Comparison of ENCODE assay signal across 16 mouse cellular contexts in genomic region chr12:80858307-80858706, GRCm38 (mm10).
DNase-seq lines count a peak whose midpoint lies in the region; ATAC-seq lines count a peak whose summit lies in the region.
"Had no signal": no experiment of that assay in that cellular context is flagged by ENCODE, and none has a peak within 500 bp of the region (broad histone marks: within the 10 kb centered on the region; RNA-seq: fewer than 3 reads in every experiment).

No protein-coding gene starts in this region.

- peak overlapping the region; percentile 56; the same call in 1 of the 2 replicates for H3K27ac ChIP-seq in forebrain, embryonic 16.5 days (ENCODE audit: low read length)
- peak overlapping the region; percentile 64 for H3K27ac ChIP-seq in midbrain, embryonic 14.5 days (replicated peaks; ENCODE audit: low read depth, low read length)
- H3K27ac ChIP-seq: heart, embryonic 15.5 days; kidney, postnatal 0 days; limb, embryonic 12.5 days; macrophage; stomach, embryonic 15.5 days had no signal

- peak; percentile 37 for DNase-seq in left cerebral cortex, postnatal 4 days
- DNase-seq in left cerebral cortex, adult 9 months (ENCODE audit: low spot score in 2 of 2), result no peak
- DNase-seq in midbrain, embryonic 14.5 days, result peak; percentile 59
- DNase-seq in retina, postnatal 1 day, result peak; percentile 37
- DNase-seq in right cerebral cortex, adult 2 months (ENCODE audit: low spot score in 2 of 2), result no peak
- no peak for DNase-seq in spleen, adult 18-20 months
- DNase-seq in thymus, postnatal 36 days, result no peak
- DNase-seq: adrenal gland, adult 8-10 months; gastrocnemius, postnatal 14 days; right cerebral cortex, postnatal 4 days had no signal

- H3K9ac ChIP-seq in forebrain, embryonic 16.5 days (replicated peaks; ENCODE audit: low read depth, low read length), result no peak overlapping the region
- H3K9ac ChIP-seq in midbrain, embryonic 14.5 days (replicated peaks; ENCODE audit: low read length), result no peak overlapping the region
- H3K9ac ChIP-seq: heart, embryonic 15.5 days; limb, embryonic 12.5 days; stomach, embryonic 15.5 days had no signal

- H3K36me3 ChIP-seq in forebrain, embryonic 16.5 days (ENCODE audit: control insufficient read depth, insufficient read depth), result no peaks in the 10 kb centered on the region
- H3K36me3 ChIP-seq in midbrain, embryonic 14.5 days (ENCODE audit: control insufficient read depth, insufficient read depth, low read length), result no peaks in the 10 kb centered on the region
- H3K36me3 ChIP-seq: heart, embryonic 15.5 days; limb, embryonic 12.5 days; stomach, embryonic 15.5 days had no signal

- H3K4me3 ChIP-seq in forebrain, embryonic 16.5 days (replicated peaks; ENCODE audit: low read length), result no peak overlapping the region
- H3K4me3 ChIP-seq in midbrain, embryonic 14.5 days (replicated peaks; ENCODE audit: low read depth, low read length), result no peak overlapping the region
- H3K4me3 ChIP-seq: heart, embryonic 15.5 days; limb, embryonic 12.5 days; stomach, embryonic 15.5 days had no signal

- WGBS in forebrain, embryonic 16.5 days, result 69% methylated on average over 2 of the region's 2 CpGs
- 35% methylated on average over 2 of the region's 2 CpGs for WGBS in midbrain, embryonic 14.5 days

- ATAC-seq in forebrain, embryonic 16.5 days, result peak; percentile 47; the same call in 1 of the 2 replicates
- no peak for ATAC-seq in midbrain, embryonic 14.5 days (ENCODE audit: low FRiP score, low TSS enrichment)

- H3K27me3 ChIP-seq in forebrain, embryonic 16.5 days (replicated peaks; ENCODE audit: control insufficient read depth, insufficient read depth, low read length), result no peaks in the 10 kb centered on the region
- H3K27me3 ChIP-seq in midbrain, embryonic 14.5 days (ENCODE audit: control insufficient read depth, insufficient read depth, low read length), result no peaks in the 10 kb centered on the region
- H3K27me3 ChIP-seq: heart, embryonic 15.5 days; limb, embryonic 12.5 days; stomach, embryonic 15.5 days had no signal

- H3K9me3 ChIP-seq in forebrain, embryonic 16.5 days (ENCODE audit: control insufficient read depth, low read length), result no peaks in the 10 kb centered on the region
- no peaks in the 10 kb centered on the region for H3K9me3 ChIP-seq in midbrain, embryonic 14.5 days (ENCODE audit: control insufficient read depth, low read length)
- H3K9me3 ChIP-seq: heart, embryonic 15.5 days; limb, embryonic 12.5 days; stomach, embryonic 15.5 days had no signal

- no peak overlapping the region for H3K4me2 ChIP-seq in forebrain, embryonic 16.5 days (ENCODE audit: low read length)
- no peak overlapping the region for H3K4me2 ChIP-seq in midbrain, embryonic 14.5 days (ENCODE audit: low read length)
- H3K4me2 ChIP-seq: heart, embryonic 15.5 days; limb, embryonic 12.5 days; stomach, embryonic 15.5 days had no signal

- H3K4me1 ChIP-seq in forebrain, embryonic 16.5 days (replicated peaks; ENCODE audit: control insufficient read depth, insufficient read depth, low read length), result peaks cover 22% of the 10 kb centered on the region
- peaks cover 25% of the 10 kb centered on the region for H3K4me1 ChIP-seq in midbrain, embryonic 14.5 days (ENCODE audit: control insufficient read depth, insufficient read depth, low read length)

- intact Hi-C loops in left cerebral cortex, postnatal 4 days (cut with DNase I), result no loop called here

Comparison
In these comparisons a context has a peak if more than half of its experiments do, and no peak if none do; other contexts are left out.
1. DNase-seq: peak in left cerebral cortex, postnatal 4 days (single experiment), midbrain, embryonic 14.5 days (single experiment) and retina, postnatal 1 day (single experiment); none in left cerebral cortex, adult 9 months (0 of 2), right cerebral cortex, adult 2 months (0 of 2), spleen, adult 18-20 months (0 of 2) and thymus, postnatal 36 days (0 of 2).